Mouse (Mus musculus) hindbrain, embryonic 13.5 days (tissue): ENCODE measurements around the gene Snx29. TPM values are rescaled to one million over a fixed set of nuclear protein-coding genes. Genes with fewer than 3 reads are reported as not detected.

Experiments used
- ATAC-seq: fragments of 200-750 bp; cut with Nextera tagmentation; 2 replicates; pipeline ENCODE4 v1.8.0; 2017; ENCODE audit warnings: moderate TSS enrichment; ENCODE audit not compliant: low FRiP score
- H3K27ac ChIP-seq: fragments of 300-500 bp; sonication (generic); 2 replicates; pipeline ENCODE4 v1.5.1; 2015; ENCODE audit warnings: inconsistent platforms, mild to moderate bottlenecking, moderate library complexity
- H3K27me3 ChIP-seq: fragments of 300-500 bp; sonication (generic); 2 replicates; pipeline ENCODE4 v1.6.1; 2015; ENCODE audit warnings: mild to moderate bottlenecking, inconsistent platforms
- H3K36me3 ChIP-seq: fragments of 300-500 bp; sonication (generic); 2 replicates; pipeline ENCODE4 v1.6.1; 2015; ENCODE audit warnings: mild to moderate bottlenecking, inconsistent platforms
- H3K4me1 ChIP-seq: fragments of 300-500 bp; sonication (generic); replicated peaks from 2 replicates; pipeline ENCODE4 v1.6.1; 2015; ENCODE audit warnings: inconsistent platforms
- H3K4me2 ChIP-seq: fragments of 300-500 bp; sonication (generic); 2 replicates; pipeline ENCODE4 v1.6.1; 2015; ENCODE audit warnings: inconsistent platforms, mild to moderate bottlenecking, moderate library complexity
- H3K4me3 ChIP-seq: fragments of 300-500 bp; sonication (generic); 2 replicates; pipeline ENCODE4 v1.5.1; 2015; ENCODE audit warnings: mild to moderate bottlenecking, inconsistent platforms
- H3K9ac ChIP-seq: fragments of 300-500 bp; sonication (generic); 2 replicates; pipeline ENCODE4 v1.6.1; 2015; ENCODE audit warnings: mild to moderate bottlenecking, inconsistent platforms
- H3K9me3 ChIP-seq: fragments of 300-500 bp; sonication (generic); 2 replicates; pipeline ENCODE4 v1.6.1; 2016; ENCODE audit warnings: inconsistent platforms
- WGBS: fragments of 180-500 bp; shearing (Covaris S2); methylation state at CpG from one replicate; pipeline ENCODE4 v1.1.7; 2015; 5-methylcytosine and 5-hydroxymethylcytosine counted together
- polyA plus RNA-seq: library from polyadenylated mRNA; unstranded; fragments of >200 nt; fragmentation: Nextera tagmentation; extraction: Ambion mirVana; gene quantifications from 2 replicates; pipeline ENCODE4 v1.2.1, GENCODE M21; 2015

Snx29 gene
- polyA plus RNA-seq, 1 experiment from 2014 or later: 22.7 TPM

DNA sequence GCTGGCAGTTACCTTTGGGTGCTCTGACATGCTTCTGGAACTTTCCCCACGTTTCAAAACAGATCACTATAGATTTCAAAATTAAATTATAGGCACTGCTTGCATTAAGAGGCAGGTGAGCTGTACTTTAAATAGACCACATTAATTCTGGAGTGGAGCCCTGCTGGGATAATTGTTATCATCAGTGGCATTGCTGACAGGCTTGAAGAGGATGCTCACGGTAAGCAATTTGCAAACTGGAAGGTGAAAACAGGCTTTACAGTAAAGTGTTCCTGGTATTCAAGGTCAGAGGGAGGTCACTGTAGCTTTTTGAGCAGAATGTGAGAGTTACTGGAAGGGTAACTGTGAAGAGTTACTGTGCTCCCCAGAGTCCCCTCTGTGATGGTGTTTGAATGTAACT is 66.6 kb downstream of the Snx29 start:
- no peak overlapping the region for H3K27ac ChIP-seq
- H3K4me2 ChIP-seq: no peak overlapping the region
- no peak for ATAC-seq
- H3K9ac ChIP-seq: no peak overlapping the region
- H3K27me3 ChIP-seq: no peaks in the 10 kb centered on the region
- no peak overlapping the region for H3K4me3 ChIP-seq
- H3K36me3 ChIP-seq: peaks cover 6% of the 10 kb centered on the region; the same call in 1 of the 2 replicates
- no peaks in the 10 kb centered on the region for H3K9me3 ChIP-seq
- 0 out of 2 replicates have a peak, but pooled peaks cover 5% of the 10 kb centered on the region for H3K4me1 ChIP-seq
- WGBS: 36% methylated on average over 2 of the region's 2 CpGs

DNA sequence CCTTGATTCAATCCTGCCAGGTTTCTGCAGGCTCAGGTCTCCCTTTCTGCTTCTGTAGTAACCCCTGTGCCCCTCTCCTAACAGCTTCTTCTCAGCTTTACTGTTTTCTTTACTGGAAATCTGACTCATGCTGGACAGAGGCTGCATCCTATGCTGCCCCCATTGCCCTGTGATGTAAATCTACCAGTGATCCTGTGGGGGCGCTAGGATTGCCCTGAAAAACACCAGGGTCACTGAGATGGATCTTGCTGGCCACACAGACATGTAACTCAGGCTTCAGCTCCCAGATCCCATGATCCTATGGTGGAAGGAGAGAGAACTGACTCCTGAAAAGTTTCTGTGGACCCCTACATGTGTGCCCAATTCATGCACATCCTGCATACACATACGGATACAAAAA is 73.9 kb downstream of the Snx29 start:
- 65% methylated on average over 2 of the region's 2 CpGs for WGBS
- H3K9ac ChIP-seq: no peak overlapping the region
- no peak overlapping the region for H3K27ac ChIP-seq
- no peak overlapping the region for H3K4me2 ChIP-seq
- H3K27me3 ChIP-seq: no peaks in the 10 kb centered on the region
- no peak for ATAC-seq
- peaks cover 20% of the 10 kb centered on the region for H3K36me3 ChIP-seq
- no peaks in the 10 kb centered on the region for H3K9me3 ChIP-seq
- H3K4me3 ChIP-seq: no peak overlapping the region
- no peaks in the 10 kb centered on the region for H3K4me1 ChIP-seq

DNA sequence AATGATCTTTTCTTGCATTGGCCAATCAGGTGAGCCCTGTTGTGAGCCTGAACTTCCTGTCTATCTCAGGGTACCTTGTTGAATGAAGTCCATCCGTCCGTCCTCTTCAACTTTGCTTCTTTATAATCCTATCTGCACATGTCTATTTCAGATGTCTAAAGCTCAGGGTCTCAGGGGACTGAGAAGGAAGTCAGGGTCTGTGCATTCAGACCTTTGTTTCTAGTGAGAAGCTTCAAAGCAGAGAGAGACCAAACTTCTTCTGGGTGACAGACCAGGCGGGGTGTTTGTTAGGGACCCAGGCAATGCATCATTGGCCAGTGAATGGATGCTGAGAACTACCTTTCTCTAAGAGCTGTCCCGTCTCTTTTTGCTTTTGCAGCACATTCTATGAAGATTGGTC is 76.7 kb downstream of the Snx29 start:
- Histone ChIP-seq H3K4me1 (no peaks in the 10 kb centered on the region), H3K4me2 (no peak overlapping the region), H3K9me3 (no peaks in the 10 kb centered on the region), H3K36me3 (peaks cover 40% of the 10 kb centered on the region), H3K27ac (no peak overlapping the region), H3K9ac (no peak overlapping the region), H3K4me3 (no peak overlapping the region), H3K27me3 (no peaks in the 10 kb centered on the region)
- 91% methylated on average over 4 of the region's 4 CpGs for WGBS
- ATAC-seq: no peak

- ATAC-seq: no peak
- Histone ChIP-seq H3K9me3 (no peaks in the 10 kb centered on the region), H3K4me2 (no peak overlapping the region), H3K27me3 (no peaks in the 10 kb centered on the region), H3K36me3 (peaks cover 43% of the 10 kb centered on the region), H3K4me1 (no peaks in the 10 kb centered on the region), H3K4me3 (no peak overlapping the region), H3K27ac (no peak overlapping the region), H3K9ac (no peak overlapping the region)
- WGBS: 94% methylated on average over 6 of the region's 6 CpGs
Measured at GRCm38 (mm10) chr16:11399845-11400565, 77.3 kb downstream of the Snx29 start.

DNA sequence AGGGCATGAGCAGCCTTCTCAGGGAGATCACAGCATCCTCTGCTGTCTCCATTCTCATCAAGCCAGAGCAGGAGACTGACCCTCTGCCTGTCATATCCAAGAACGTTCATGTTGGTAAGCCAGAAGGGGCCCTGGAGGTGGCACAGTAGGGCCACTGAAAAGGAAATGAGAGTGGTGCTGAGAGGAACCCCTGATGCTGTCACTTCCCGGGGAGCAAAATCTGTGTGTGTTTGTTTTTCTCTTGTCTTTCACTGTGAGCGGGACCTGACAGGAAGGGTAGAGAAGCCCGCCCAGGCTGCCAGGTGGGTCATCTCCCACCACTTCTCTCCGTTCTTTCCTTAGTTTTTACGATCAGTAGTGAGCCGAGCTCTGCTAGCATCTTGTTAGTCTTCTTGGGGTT is 78.2 kb downstream of the Snx29 start:
- no peak overlapping the region for H3K9ac ChIP-seq
- H3K4me2 ChIP-seq: no peak overlapping the region
- 66% methylated on average over 7 of the region's 7 CpGs for WGBS
- H3K27me3 ChIP-seq: no peaks in the 10 kb centered on the region
- no peaks in the 10 kb centered on the region for H3K9me3 ChIP-seq
- H3K36me3 ChIP-seq: peaks cover 40% of the 10 kb centered on the region
- no peak overlapping the region for H3K27ac ChIP-seq
- H3K4me1 ChIP-seq: no peaks in the 10 kb centered on the region
- no peak overlapping the region for H3K4me3 ChIP-seq
- ATAC-seq: no peak

DNA sequence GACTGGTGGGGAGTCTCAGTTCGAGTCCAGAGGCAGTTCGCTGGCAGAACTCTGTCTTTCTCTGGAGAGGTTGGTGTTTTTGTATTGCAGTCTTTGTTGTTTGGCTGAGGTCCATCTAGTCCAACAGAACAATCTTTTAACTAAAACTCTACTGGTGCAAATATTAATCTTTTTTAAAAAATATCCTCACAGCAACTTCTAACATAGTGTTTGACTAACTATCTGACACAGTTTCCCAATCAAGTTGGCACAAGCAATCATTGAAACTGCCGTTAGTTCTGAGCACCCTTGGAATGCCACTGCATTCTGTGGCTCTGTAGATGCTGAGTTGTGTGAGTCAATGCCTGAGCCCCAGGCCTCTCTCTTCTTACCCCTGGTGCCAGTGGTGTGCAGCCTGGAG is 82.5 kb downstream of the Snx29 start:
- no peak for ATAC-seq
- H3K4me1 ChIP-seq: no peaks in the 10 kb centered on the region
- H3K4me2 ChIP-seq: no peak overlapping the region
- no peak overlapping the region for H3K9ac ChIP-seq
- WGBS: 88% methylated on average over 3 of the region's 3 CpGs
- no peak overlapping the region for H3K27ac ChIP-seq
- no peaks in the 10 kb centered on the region for H3K27me3 ChIP-seq
- peaks cover 33% of the 10 kb centered on the region for H3K36me3 ChIP-seq
- H3K4me3 ChIP-seq: no peak overlapping the region
- H3K9me3 ChIP-seq: no peaks in the 10 kb centered on the region

DNA sequence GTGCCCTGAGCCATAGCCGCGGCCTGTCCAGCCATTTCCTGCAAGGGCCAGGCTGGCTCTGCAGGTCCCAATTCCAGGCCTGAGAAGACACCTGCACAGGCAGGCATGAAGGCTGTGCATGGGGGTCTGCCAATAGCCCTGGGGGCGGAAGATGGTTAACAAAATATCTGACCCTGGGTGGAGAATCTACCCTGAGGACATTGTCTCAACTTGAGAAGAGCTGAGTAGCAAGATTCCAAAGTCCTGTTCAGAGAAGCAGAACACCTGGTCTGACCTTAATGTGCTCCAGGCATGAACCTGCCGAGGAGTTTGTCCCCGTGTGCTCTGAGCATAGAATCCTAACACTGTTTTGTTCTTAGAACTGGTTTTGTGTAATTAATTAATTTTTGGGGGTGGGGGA is 83.5 kb downstream of the Snx29 start:
- H3K4me3 ChIP-seq: no peak overlapping the region
- H3K4me2 ChIP-seq: no peak overlapping the region
- no peak for ATAC-seq
- peaks cover 23% of the 10 kb centered on the region for H3K36me3 ChIP-seq
- WGBS: 97% methylated on average over 5 of the region's 5 CpGs
- no peaks in the 10 kb centered on the region for H3K4me1 ChIP-seq
- H3K27me3 ChIP-seq: no peaks in the 10 kb centered on the region
- no peak overlapping the region for H3K9ac ChIP-seq
- no peak overlapping the region for H3K27ac ChIP-seq
- H3K9me3 ChIP-seq: no peaks in the 10 kb centered on the region

GRCm38 (mm10) chr16:11406622-11407021 is 83.9 kb downstream of the Snx29 start:
- Histone ChIP-seq H3K27ac (no peak overlapping the region), H3K9ac (no peak overlapping the region), H3K4me2 (no peak overlapping the region), H3K4me1 (no peaks in the 10 kb centered on the region), H3K36me3 (peaks cover 23% of the 10 kb centered on the region), H3K9me3 (no peaks in the 10 kb centered on the region), H3K27me3 (no peaks in the 10 kb centered on the region), H3K4me3 (no peak overlapping the region)
- no peak for ATAC-seq
- 92% methylated on average over 9 of the region's 9 CpGs for WGBS

- Histone ChIP-seq H3K4me2 (no peak overlapping the region), H3K9me3 (no peaks in the 10 kb centered on the region), H3K4me3 (no peak overlapping the region), H3K36me3 (peaks cover 15% of the 10 kb centered on the region), H3K27ac (no peak overlapping the region), H3K27me3 (no peaks in the 10 kb centered on the region), H3K4me1 (no peaks in the 10 kb centered on the region), H3K9ac (no peak overlapping the region)
- ATAC-seq: no peak
- WGBS: 84% methylated on average over 8 of the region's 8 CpGs
Measured at GRCm38 (mm10) chr16:11407932-11408620, 85.4 kb downstream of the Snx29 start.

DNA sequence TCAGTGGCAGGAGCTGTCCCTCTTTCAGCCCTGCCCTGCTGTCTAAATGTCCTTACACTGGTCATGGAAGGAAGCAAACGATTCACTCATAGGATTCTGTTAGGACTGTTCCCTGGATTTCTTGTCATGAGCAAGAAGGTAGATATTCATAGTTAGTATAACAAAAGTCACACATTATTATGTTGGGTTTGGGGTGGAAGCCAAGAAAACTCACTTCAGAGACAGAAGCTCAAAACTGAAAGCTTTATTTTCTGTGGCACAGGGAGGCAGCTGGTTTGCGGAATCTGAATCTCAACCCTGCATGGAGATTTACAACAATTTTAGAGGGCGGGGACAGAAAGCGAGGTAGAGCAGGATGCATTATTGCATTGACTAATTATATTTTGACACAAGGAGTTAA is 86.0 kb downstream of the Snx29 start:
- WGBS: 97% methylated on average over 4 of the region's 4 CpGs
- H3K27me3 ChIP-seq: no peaks in the 10 kb centered on the region
- no peaks in the 10 kb centered on the region for H3K9me3 ChIP-seq
- H3K4me3 ChIP-seq: no peak overlapping the region
- no peak overlapping the region for H3K4me2 ChIP-seq
- no peaks in the 10 kb centered on the region for H3K4me1 ChIP-seq
- peaks cover 14% of the 10 kb centered on the region for H3K36me3 ChIP-seq
- H3K27ac ChIP-seq: no peak overlapping the region
- H3K9ac ChIP-seq: no peak overlapping the region
- no peak for ATAC-seq

DNA sequence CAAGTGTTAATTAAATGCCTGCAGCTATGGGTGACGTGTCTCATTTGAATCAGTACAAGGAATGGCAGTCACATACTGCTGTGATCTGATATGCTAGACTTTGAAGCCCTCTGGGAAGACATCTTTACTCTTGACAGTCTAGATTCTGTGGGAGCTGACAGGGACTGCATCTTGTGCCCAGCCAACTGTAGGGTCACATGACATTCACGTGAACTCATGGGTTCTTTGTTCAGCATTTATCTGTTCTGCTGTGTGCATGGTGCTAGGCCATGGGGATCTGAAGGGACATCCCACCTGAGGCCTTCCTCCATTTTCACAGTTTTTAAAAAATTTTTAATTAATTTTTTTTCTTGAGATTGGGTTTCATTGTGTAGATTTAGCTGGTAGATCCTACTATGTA is 91.9 kb downstream of the Snx29 start:
- no peak overlapping the region for H3K4me2 ChIP-seq
- no peak overlapping the region for H3K27ac ChIP-seq
- H3K9me3 ChIP-seq: no peaks in the 10 kb centered on the region
- ATAC-seq: no peak
- H3K36me3 ChIP-seq: peaks cover 13% of the 10 kb centered on the region
- no peak overlapping the region for H3K9ac ChIP-seq
- WGBS: 76% methylated on average over 2 of the region's 2 CpGs
- H3K27me3 ChIP-seq: no peaks in the 10 kb centered on the region
- H3K4me3 ChIP-seq: no peak overlapping the region
- no peaks in the 10 kb centered on the region for H3K4me1 ChIP-seq

DNA sequence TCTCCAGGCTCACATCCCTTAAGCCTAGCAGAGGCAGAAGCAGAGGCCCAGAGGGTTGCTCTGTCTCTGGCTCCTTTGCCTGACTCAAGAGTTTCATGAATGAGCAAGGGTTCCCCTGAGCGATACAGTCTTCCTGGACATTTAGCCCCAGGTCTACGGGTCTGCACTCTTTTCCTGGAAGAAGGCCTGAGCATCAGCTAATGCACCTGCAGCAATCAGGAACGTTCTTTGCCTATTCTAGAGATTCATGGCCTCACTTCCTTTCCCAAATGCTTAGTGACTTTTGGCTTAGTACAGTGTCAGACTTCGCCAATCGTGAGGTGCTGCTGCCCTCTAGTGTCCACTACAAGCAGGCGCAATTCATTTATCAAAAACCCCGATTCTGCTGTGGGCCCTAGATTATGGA is 95.5 kb downstream of the Snx29 start:
- Histone ChIP-seq H3K4me2 (no peak overlapping the region), H3K27me3 (no peaks in the 10 kb centered on the region), H3K36me3 (peaks cover 34% of the 10 kb centered on the region), H3K27ac (no peak overlapping the region; the same call in 1 of the 2 replicates), H3K9ac (no peak overlapping the region), H3K4me1 (no peaks in the 10 kb centered on the region), H3K9me3 (no peaks in the 10 kb centered on the region), H3K4me3 (no peak overlapping the region)
- peak; percentile 80 for ATAC-seq
- WGBS: 17% methylated on average over 7 of the region's 7 CpGs
